Mouse (Mus musculus) forelimb bud, embryonic 11.5 days (tissue): ENCODE results near the gene Ppcdc.
A peak's percentile ranks its signal among the peaks of the same experiment; 100 is the strongest.

Experiments used
- DNase-seq: peaks from one replicate; pipeline ENCODE4 v3.0.0-alpha.2; 2012; ENCODE audit warnings: low read depth, low spot score

Gene Ppcdc

GRCm38 (mm10) chr9:57439522-57440295, at the start of gene Ppcdc:
Ppcdc (minus strand) TSS chr9:57440124.
- peak; percentile 96 for DNase-seq

GRCm38 (mm10) chr9:57487807-57488206, 47.9 kb upstream of the Ppcdc start:
- no peak for DNase-seq

- peak; percentile 81 for DNase-seq
Observed at GRCm38 (mm10) chr9:57485774-57486173, 45.9 kb upstream of the Ppcdc start.

GRCm38 (mm10) chr9:57468914-57469313, 29.0 kb upstream of the Ppcdc start:
- DNase-seq: no peak

GRCm38 (mm10) chr9:57467896-57468549, 28.1 kb upstream of the Ppcdc start, which contains the start of gene Scamp5:
Scamp5 (minus strand) TSS chr9:57468060.
- peak; percentile 95 for DNase-seq

DNA sequence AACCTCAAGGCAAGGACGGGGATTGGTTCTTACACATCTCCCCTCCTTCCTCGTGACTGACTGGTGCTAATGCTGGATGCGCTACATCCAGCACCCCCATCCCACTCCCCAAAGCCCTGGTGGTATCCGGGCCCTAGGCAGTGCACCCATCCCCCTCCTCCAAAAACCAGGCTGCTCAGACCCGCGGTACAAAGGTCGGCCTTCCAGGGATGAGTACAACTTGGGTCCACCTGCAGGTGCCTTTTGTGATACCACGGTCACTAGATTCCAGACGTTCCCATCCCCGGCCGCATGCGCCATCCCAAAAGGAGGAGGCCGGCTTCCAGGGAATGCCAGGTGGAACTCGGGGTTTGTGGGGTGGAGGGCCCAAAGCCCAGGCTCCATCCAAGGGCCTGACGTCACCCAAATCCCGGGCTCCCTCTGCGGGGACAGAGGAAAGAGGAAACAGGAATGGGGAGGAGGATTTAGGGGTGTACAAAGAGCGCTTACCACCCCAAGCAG, 27.4 kb upstream of the Ppcdc start:
- DNase-seq: peak; percentile 5

GRCm38 (mm10) chr9:57466101-57466500, 26.2 kb upstream of the Ppcdc start:
- no peak for DNase-seq

DNA sequence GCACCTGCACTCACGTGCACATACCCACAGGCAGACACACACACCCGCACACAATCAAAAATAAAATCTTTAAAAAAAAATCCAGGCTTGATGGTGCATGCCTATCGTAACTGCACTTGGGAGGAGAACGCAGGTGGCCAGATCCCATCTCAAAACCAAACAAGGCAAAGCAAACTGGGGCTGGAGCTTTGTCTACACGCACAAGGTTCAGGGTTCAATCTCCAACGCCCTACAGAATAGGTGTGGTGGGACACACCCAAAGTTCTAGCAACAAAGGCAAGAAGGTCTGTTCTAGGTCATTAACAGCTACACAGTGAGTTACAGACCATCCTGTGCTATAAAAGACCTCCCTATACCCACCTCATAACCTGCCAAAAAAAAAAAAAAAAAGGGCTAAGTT, 22.9 kb upstream of the Ppcdc start:
- DNase-seq: no peak

- no peak for DNase-seq
Observed at GRCm38 (mm10) chr9:57459707-57460106, 19.8 kb upstream of the Ppcdc start.

GRCm38 (mm10) chr9:57453516-57453915, 13.6 kb upstream of the Ppcdc start:
- no peak for DNase-seq

- DNase-seq: no peak
Observed at GRCm38 (mm10) chr9:57452624-57453462, 12.9 kb upstream of the Ppcdc start.

DNA sequence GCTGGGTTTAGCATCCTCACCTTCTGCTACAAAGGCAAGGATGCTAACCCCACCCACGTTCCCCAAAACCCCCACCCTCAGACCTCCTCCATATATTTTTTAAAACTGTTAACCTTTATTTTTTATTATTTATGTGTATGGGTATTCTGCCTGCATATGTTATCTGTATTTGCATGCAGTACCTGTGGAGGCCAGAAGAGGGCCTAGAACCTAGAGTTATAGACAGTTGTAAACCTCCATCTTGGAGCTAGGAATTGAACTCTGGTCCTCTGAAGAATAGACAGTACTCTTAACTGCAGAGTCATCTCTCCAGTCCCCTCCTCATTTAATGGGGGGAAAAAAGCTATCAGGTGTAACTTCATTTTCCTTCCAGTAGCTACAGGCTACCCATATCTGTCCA, 9.8 kb upstream of the Ppcdc start:
- no peak for DNase-seq

GRCm38 (mm10) chr9:57440620-57441019, 696 bp upstream of the Ppcdc start:
- no peak for DNase-seq

GRCm38 (mm10) chr9:57439083-57439482, 841 bp downstream of the Ppcdc start:
- DNase-seq: no peak

- DNase-seq: no peak
Observed at GRCm38 (mm10) chr9:57437896-57438614, 1.9 kb downstream of the Ppcdc start.

GRCm38 (mm10) chr9:57436166-57436565, 3.8 kb downstream of the Ppcdc start:
- DNase-seq: no peak

DNA sequence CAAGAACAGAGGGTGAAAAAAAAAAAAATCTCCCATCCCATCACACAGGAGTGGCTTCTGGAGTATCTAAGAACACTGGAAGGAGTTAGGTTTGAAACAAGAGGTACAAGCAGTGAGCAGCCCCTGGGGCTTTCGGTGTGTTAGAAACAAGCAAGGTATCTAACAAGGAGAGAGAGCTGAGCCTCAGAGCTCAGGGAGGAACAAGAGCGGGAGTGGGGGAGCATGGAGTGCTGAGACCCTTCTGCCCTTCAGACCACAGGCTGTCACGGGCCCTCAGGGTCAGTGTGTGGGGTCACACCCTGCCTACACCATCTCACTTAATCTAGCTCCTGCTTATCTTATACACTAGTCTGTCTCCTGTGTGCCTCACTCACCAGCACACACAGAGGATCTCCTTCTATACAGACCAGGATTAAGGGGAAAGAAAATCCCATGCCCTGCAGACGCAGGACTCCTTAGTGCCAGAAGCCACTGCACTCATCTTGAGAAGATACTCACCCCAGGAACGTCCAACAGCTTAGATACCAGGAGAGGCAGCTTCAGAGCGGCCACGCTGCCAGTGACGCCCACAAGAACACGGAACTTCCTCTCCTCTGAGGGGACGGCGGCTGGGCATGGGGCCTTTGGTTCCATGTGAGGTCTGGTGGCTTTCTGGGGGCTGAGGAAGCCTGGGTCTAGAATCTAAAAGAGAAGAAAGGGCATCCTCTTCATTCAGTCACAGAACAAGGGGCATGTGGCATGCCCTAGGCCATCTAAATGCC, 5.3 kb downstream of the Ppcdc start:
- DNase-seq: no peak

- peak; percentile 81 for DNase-seq
Observed at GRCm38 (mm10) chr9:57433097-57434032, 6.6 kb downstream of the Ppcdc start.

DNA sequence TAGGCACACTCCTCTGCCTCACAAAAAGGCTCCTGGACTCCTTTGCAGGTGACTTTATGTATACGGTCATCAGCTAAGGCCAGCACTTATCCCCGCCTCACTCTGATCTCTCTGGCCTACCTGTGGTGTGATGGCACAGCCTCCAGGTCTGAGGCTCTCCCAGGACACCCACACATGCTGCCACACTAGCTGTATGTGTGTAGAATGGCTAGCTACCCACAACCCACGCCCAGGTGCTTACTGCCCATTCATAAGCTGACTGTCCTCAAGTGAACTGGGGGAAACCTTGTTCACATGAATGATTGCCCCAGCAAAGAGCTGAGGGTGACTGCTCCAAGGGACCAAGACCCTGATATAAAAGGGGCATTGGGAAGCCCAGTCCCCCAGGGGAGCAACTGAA, 7.4 kb downstream of the Ppcdc start:
- no peak for DNase-seq
